Mouse (Mus musculus): ENCODE results near the gene Vps11.
"Not testable (repeated sequence)": the region's sequence is repeated elsewhere in the genome, so short reads cannot be mapped to it uniquely, and the experiment has no call there.

The Vps11 gene

GRCm38 (mm10) chr9:44361190-44361917 is at the start of gene Vps11:
TSS of gene Vps11 (minus strand) at chr9:44361670.
- DNase-seq (ENCODE audit: low read depth, low spot score) = peak; percentile 99
- Histone ChIP-seq H3K27me3 (ENCODE audit: control insufficient read depth, insufficient read depth, low read length, poor library complexity, severe bottlenecking) (no peaks in the 10 kb centered on the region), H3K36me3 (ENCODE audit: control insufficient read depth, insufficient read depth, low read length, poor library complexity, severe bottlenecking) (peaks cover 13% of the 10 kb centered on the region)

GRCm38 (mm10) chr9:44410647-44411336 is 49.3 kb upstream of the Vps11 start:
- H3K27me3 ChIP-seq (ENCODE audit: control insufficient read depth, insufficient read depth, low read length, poor library complexity, severe bottlenecking) = no peaks in the 10 kb centered on the region
- DNase-seq (ENCODE audit: low read depth, low spot score) = no peak
- H3K36me3 ChIP-seq (ENCODE audit: control insufficient read depth, insufficient read depth, low read length, poor library complexity, severe bottlenecking) = peaks cover 19% of the 10 kb centered on the region

GRCm38 (mm10) chr9:44408693-44409092 is 47.2 kb upstream of the Vps11 start:
- not testable (repeated sequence) for DNase-seq (ENCODE audit: low read depth, low spot score); H3K27me3 ChIP-seq (ENCODE audit: control insufficient read depth, insufficient read depth, low read length, poor library complexity, severe bottlenecking)
- H3K36me3 ChIP-seq (ENCODE audit: control insufficient read depth, insufficient read depth, low read length, poor library complexity, severe bottlenecking) = peaks cover 29% of the 10 kb centered on the region

GRCm38 (mm10) chr9:44407752-44408097 is 46.3 kb upstream of the Vps11 start:
- no peak for DNase-seq (ENCODE audit: low read depth, low spot score)
- Histone ChIP-seq H3K27me3 (ENCODE audit: control insufficient read depth, insufficient read depth, low read length, poor library complexity, severe bottlenecking) (no peaks in the 10 kb centered on the region), H3K36me3 (ENCODE audit: control insufficient read depth, insufficient read depth, low read length, poor library complexity, severe bottlenecking) (peaks cover 24% of the 10 kb centered on the region)

GRCm38 (mm10) chr9:44406906-44407751 is 45.7 kb upstream of the Vps11 start, which contains the start of the genes Rps25 and Trappc4:
TSS of gene Rps25 (plus strand) at chr9:44407139.
TSS of gene Trappc4 (minus strand) at chr9:44407600.
- Histone ChIP-seq H3K27me3 (ENCODE audit: control insufficient read depth, insufficient read depth, low read length, poor library complexity, severe bottlenecking) (no peaks in the 10 kb centered on the region), H3K36me3 (ENCODE audit: control insufficient read depth, insufficient read depth, low read length, poor library complexity, severe bottlenecking) (peaks cover 24% of the 10 kb centered on the region)
- DNase-seq (ENCODE audit: low read depth, low spot score) = peak; percentile 96

GRCm38 (mm10) chr9:44405011-44405410 is 43.5 kb upstream of the Vps11 start:
- H3K36me3 ChIP-seq (ENCODE audit: control insufficient read depth, insufficient read depth, low read length, poor library complexity, severe bottlenecking) = peaks cover 15% of the 10 kb centered on the region
- H3K27me3 ChIP-seq (ENCODE audit: control insufficient read depth, insufficient read depth, low read length, poor library complexity, severe bottlenecking) = no peaks in the 10 kb centered on the region
- no peak for DNase-seq (ENCODE audit: low read depth, low spot score)

GRCm38 (mm10) chr9:44401081-44401480 is 39.6 kb upstream of the Vps11 start:
- Histone ChIP-seq H3K36me3 (ENCODE audit: control insufficient read depth, insufficient read depth, low read length, poor library complexity, severe bottlenecking) (peaks cover 13% of the 10 kb centered on the region), H3K27me3 (ENCODE audit: control insufficient read depth, insufficient read depth, low read length, poor library complexity, severe bottlenecking) (no peaks in the 10 kb centered on the region)
- DNase-seq (ENCODE audit: low read depth, low spot score) = no peak

GRCm38 (mm10) chr9:44399795-44400114 is 38.3 kb upstream of the Vps11 start:
- no peaks in the 10 kb centered on the region for H3K27me3 ChIP-seq (ENCODE audit: control insufficient read depth, insufficient read depth, low read length, poor library complexity, severe bottlenecking)
- peaks cover 13% of the 10 kb centered on the region for H3K36me3 ChIP-seq (ENCODE audit: control insufficient read depth, insufficient read depth, low read length, poor library complexity, severe bottlenecking)
- DNase-seq (ENCODE audit: low read depth, low spot score) = no peak

- Histone ChIP-seq H3K27me3 (ENCODE audit: control insufficient read depth, insufficient read depth, low read length, poor library complexity, severe bottlenecking) (no peaks in the 10 kb centered on the region), H3K36me3 (ENCODE audit: control insufficient read depth, insufficient read depth, low read length, poor library complexity, severe bottlenecking) (peaks cover 9% of the 10 kb centered on the region)
- DNase-seq (ENCODE audit: low read depth, low spot score) = no peak
Observed at GRCm38 (mm10) chr9:44399114-44399794, 37.8 kb upstream of the Vps11 start.

- DNase-seq (ENCODE audit: low read depth, low spot score) = no peak
- Histone ChIP-seq H3K36me3 (ENCODE audit: control insufficient read depth, insufficient read depth, low read length, poor library complexity, severe bottlenecking) (peaks cover 3% of the 10 kb centered on the region), H3K27me3 (ENCODE audit: control insufficient read depth, insufficient read depth, low read length, poor library complexity, severe bottlenecking) (no peaks in the 10 kb centered on the region)
Observed at GRCm38 (mm10) chr9:44398551-44398950, 37.1 kb upstream of the Vps11 start.

- Histone ChIP-seq H3K27me3 (ENCODE audit: control insufficient read depth, insufficient read depth, low read length, poor library complexity, severe bottlenecking) (no peaks in the 10 kb centered on the region), H3K36me3 (ENCODE audit: control insufficient read depth, insufficient read depth, low read length, poor library complexity, severe bottlenecking) (peaks cover 2% of the 10 kb centered on the region)
- no peak for DNase-seq (ENCODE audit: low read depth, low spot score)
Observed at GRCm38 (mm10) chr9:44398087-44398486, 36.6 kb upstream of the Vps11 start.

GRCm38 (mm10) chr9:44396684-44397411 is 35.4 kb upstream of the Vps11 start, which contains the start of gene Slc37a4:
TSS of gene Slc37a4 (plus strand) at chr9:44396852.
- H3K36me3 ChIP-seq (ENCODE audit: control insufficient read depth, insufficient read depth, low read length, poor library complexity, severe bottlenecking) = no peaks in the 10 kb centered on the region; the same call in 1 of the 2 replicates
- DNase-seq (ENCODE audit: low read depth, low spot score) = peak; percentile 96
- no peaks in the 10 kb centered on the region for H3K27me3 ChIP-seq (ENCODE audit: control insufficient read depth, insufficient read depth, low read length, poor library complexity, severe bottlenecking)

- no peaks in the 10 kb centered on the region for H3K27me3 ChIP-seq (ENCODE audit: control insufficient read depth, insufficient read depth, low read length, poor library complexity, severe bottlenecking)
- peaks cover 14% of the 10 kb centered on the region for H3K36me3 ChIP-seq (ENCODE audit: control insufficient read depth, insufficient read depth, low read length, poor library complexity, severe bottlenecking)
- peak; percentile 82 for DNase-seq (ENCODE audit: low read depth, low spot score)
Observed at GRCm38 (mm10) chr9:44391466-44391865, 30.0 kb upstream of the Vps11 start.

- Histone ChIP-seq H3K27me3 (ENCODE audit: control insufficient read depth, insufficient read depth, low read length, poor library complexity, severe bottlenecking) (no peaks in the 10 kb centered on the region), H3K36me3 (ENCODE audit: control insufficient read depth, insufficient read depth, low read length, poor library complexity, severe bottlenecking) (peaks cover 16% of the 10 kb centered on the region)
- DNase-seq (ENCODE audit: low read depth, low spot score) = peak; percentile 76
Observed at GRCm38 (mm10) chr9:44389273-44389672, 27.8 kb upstream of the Vps11 start.

Data from splenic B cell, adult 2 months (primary cell).